Mouse (Mus musculus): ENCODE measurements at regions not wholly inside any gene's neighbourhood (a gene's known extent, or its start where the extent isn't known, plus 50 kb on each side); places are given as distances from the start of the nearest gene placed in this dataset.

- no peak for DNase-seq
These were observed 163.9 kb downstream of the Ptprc start for GRCm38 (mm10) chr1:138011581-138011980.

DNA sequence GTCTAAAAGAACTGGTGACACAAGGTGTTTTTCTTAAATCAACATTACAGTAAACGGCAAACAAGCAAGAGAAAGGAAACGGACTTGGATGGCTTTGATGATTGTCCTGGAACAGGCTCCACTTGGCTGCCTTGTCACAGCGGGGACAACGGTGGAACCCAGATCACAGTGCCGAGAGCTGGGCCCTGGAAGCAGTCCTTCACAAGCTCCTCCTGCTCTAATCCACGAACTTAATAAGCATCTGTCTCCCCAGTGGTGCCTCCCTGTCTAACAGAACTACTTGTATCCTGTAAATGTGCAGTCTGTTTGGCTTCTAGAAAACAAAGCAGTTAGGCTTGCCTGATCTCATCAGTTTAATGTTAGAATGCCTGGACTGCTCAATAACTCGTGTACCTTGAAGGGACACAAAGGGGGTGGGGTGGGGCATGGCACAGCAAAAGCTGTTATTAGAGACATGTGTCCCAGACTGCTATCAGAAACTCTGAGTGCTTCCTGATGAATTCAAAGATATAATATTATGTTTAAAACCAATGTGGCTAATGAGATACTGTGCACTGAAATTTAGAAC lies 164.5 kb downstream of the Ptprc start:
- no peak for DNase-seq

DNA sequence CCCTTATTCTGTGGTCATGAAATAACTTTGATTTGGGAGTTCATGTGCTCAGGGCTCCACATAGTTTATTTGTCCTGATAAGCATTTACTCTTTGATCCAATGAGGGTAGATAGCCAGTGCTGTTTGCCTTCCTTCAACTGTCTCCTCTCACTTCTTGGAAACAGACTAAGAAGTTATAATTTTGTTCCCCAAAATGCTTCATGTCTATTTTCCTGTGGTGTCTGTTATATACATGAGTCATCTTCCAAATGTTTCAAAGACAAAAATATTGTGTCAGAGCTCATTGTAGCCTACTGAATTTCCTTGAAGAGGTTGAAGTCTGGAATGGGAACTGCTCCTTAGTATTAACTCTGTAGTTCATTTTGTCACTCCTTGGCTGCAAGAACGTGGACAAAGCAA lies 168.7 kb downstream of the Ptprc start:
- no peak for DNase-seq

- DNase-seq: no peak
These were observed 171.2 kb downstream of the Ptprc start for GRCm38 (mm10) chr1:138004319-138004718.

DNA sequence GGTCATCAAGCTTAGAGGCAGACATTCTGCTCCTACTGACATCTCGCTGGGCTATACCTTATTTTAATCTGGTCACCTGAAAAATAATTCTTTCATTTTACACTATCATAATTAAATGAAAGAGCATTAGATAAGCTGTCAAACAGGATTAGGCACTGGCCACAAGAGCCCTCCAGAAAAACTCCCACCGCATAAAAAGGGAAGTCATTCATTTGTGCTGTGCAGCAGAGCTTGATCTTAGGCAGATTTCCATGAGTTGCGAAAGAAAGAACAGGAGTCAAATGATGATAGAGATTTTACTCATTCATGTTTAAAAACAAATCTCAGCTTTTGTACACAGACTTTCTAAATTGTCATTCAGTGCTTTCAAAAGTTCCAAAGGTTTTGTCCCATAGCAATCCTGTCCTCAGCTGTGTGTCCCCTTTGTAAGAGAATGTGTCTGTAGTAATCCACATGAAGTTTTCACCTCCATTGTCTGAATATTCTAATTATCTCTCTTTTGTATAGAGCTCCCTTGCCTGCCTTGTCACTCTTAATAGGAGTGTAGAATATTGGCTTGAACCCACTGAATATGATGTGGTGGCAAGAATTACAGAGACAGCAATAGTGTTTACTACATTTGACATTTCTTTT lies 176.1 kb downstream of the Ptprc start:
- no peak for DNase-seq

DNA sequence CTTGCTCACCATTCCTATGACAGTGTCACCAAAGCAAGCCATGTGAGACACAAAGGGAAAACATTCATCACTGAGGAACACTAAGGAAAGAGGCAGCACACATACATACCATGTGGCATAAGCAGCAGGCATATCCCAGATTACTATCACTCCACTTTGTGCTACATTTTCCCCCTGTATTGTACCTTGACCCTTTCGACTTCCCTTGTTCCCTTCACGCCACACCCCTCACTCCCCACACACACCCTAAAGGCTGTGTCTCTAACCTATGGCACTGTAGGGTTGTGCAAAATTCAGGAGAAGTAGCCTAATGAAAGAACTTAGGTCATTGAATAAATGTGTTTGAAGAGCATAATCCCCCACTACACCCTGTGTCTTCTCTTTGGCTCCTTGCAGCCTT lies 179.5 kb downstream of the Ptprc start:
- no peak for DNase-seq

DNA sequence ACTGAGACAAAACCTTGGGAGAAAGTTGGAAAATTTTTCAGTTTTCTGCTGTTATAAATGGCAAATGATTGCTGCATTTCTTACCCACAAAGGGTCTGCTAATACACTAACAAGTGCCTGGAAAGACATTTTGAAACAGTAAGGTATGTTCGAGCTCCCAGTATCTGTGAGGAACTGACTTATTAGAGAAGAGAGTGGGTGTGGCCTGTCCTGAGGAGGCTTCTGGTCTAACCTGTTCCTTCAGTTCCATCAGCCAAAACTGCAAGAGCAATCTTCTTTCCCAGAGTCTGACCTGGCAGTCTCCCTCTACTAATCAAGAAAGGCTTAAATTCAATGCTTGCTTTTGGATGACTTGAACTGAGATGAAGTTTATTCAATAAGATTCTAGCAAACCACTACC lies 183.6 kb downstream of the Ptprc start:
- no peak for DNase-seq

DNA sequence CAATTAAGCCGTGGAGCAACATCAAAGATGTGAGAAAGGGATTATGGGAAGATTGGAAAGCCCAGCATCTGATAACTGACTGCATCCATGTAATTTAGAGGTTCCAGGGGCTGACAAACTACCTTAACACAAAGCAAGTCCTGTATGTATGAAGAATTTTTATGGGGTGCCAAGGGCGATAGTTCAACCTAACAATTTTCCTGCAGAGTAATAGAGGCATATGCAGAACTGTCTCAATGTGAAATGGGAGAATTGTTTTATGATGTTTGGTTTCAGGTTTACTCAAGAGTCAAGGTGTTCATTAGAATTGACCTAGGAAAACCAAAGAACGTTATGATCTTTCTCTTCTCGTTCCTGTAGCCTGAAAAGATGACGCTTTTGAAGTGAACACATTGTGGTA lies 184.1 kb downstream of the Ptprc start:
- DNase-seq: no peak

DNA sequence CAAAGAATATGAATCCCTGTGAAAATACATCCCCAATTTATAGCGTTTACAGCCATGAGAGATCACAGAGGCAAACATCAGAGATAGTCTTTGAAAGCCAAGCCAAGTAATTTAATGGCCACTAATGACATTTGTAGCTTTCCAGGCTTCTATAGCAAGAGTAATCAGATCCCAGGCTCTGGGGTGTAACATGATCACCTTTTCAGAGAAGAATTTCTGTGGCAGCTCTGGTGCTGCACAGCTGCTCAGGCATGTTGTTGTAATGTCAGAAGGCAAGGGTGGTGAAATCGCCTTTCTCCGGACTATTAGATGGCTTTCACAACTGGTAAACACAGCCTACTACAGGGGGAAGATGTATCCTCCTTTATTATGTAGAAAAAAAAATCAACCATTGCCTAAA lies 202.1 kb downstream of the Ptprc start:
- no peak for DNase-seq

DNA sequence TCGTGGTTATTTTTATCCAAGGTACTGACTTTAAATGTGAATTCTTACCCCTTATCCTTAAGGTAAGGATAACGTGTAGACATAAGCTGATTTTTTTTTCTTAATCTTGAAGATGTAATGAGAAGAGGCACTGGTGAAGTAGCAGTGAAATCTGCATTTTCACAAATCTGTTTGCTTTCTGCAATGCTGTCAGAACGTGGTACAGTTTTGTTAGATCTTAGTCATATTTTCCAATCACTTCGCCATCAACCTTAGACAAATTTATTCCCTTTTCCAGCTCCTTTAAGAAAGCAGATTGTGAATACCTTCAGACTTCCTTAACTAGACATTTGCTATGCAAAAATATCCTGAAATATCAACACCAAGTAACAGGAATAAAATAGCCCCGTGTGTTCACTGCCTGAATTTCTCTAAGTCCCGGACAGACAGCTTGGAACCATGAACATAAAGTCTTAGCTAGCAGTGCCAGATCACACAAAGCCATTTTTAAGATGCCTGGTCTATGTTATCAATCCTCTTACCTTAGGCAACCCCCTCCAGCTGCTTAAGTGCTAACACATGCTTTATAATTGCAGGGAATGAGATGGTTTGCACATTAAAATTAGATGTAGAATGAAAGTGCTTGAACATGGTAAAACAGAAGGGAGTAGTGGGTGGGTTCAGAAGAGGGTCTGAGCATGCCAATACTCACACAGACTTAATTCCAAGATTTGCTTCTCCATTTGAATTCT lies 202.7 kb downstream of the Ptprc start:
- no peak for DNase-seq

- DNase-seq: no peak
These were observed 209.2 kb downstream of the Ptprc start for GRCm38 (mm10) chr1:137966151-137966836.

DNA sequence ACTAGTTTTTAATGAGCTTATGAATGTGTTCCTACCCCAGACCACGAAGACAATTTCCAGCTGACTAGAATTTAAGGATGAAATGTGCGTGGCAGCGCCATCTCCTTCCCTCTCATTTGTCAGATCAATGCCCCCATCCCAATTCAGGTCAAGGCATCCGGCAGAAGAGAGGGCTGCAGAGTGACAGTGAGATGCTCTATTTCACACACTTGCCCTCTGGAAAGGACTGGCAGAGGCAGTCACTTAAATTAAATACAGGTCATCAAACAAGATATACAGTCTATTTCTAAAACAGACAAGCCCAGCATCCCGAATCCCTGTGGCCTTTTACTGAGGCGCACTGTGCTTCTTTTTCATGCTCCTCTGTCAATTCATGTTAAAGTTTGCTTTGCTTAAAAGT lies 211.9 kb downstream of the Ptprc start:
- no peak for DNase-seq

- DNase-seq: no peak
These were observed 217.5 kb downstream of the Ptprc start for GRCm38 (mm10) chr1:137958040-137958439.

DNA sequence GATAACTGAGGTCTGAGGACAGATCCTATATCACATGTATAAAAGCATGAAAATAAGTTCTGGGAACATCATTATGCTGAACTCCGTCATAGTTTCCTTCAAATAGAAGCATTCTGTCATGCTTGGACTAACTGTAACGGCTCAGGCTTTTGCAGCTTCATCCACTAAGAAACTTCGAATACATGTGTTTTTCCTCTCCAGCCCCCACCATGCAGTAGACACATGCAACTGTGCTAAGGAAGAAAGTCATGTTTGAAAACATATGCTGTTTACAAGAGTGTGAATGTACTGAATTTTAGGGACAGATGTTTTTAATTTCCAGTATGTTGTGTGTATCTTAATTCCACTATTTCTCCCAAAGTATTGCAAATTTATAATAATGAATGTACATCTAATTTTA lies 219.5 kb downstream of the Ptprc start:
- DNase-seq: no peak

DNA sequence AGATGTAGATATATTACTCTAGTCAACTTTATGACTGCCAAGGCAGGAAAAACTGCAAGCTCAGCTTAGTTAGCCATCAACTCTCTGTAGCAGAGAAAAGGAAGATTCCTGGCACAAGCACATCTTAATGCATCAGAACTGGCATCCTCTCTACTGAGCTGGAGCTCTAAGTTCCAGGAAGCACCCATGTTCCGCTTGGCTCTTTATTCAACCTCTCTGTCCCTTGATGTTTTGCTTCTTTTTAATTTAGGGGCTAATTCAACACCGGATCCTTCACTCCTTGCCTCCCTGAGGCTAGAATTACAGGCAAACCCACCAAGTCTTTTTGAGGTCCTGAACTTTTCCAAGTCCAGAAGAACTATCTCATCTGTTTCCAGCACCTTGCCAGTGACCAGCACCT lies 220.4 kb downstream of the Ptprc start:
- no peak for DNase-seq

GRCm38 (mm10) chr1:137953369-137953768 lies 222.1 kb downstream of the Ptprc start:
- DNase-seq: no peak

DNA sequence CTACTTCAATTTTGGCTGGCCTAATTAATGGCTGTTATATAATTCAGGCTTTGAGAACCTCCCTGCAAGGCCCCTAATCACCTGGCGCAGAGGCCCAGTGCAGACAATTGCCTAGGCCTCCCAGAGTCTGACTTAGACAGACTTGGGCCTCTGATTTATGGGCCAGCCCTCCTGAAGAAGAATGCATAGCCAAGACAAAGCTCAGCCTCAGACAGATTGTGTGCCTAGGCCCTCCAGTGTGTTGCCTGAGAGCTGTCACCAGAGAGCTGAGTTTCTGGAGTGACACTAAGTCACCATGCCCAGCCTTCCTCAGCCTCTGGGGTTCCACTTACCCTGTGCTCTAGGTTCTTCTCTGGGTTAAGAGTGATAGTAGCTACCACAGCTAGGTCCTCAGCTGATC lies 222.7 kb downstream of the Ptprc start:
- no peak for DNase-seq

DNA sequence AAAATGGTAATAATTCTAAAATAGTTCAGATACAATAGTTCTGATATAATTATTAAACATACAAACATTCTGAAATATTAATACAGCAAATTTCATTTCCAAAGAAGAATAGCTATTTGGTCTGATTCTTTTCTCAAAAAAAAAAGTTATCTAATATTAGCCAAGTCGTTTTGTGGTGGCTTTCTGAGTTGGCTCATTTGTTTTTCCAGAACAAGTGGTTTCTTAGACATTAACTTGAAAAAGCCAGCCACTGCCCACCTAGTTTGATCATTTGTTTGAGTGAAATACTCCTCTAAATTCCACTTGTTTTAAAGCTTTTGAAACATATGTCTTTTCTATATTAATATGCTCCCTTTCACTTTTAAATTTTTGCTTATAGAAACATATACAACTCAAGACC lies 227.6 kb downstream of the Ptprc start:
- no peak for DNase-seq

GRCm38 (mm10) chr1:137941776-137942522 lies 233.6 kb downstream of the Ptprc start:
- no peak for DNase-seq

GRCm38 (mm10) chr1:137935746-137936145 lies 239.8 kb downstream of the Ptprc start:
- DNase-seq: no peak

GRCm38 (mm10) chr1:137929764-137930163 lies 245.7 kb downstream of the Ptprc start:
- no peak for DNase-seq

GRCm38 (mm10) chr1:137928522-137928921 lies 247.0 kb downstream of the Ptprc start:
- DNase-seq: peak; percentile 7 to 16

- peak; percentile 37 to 47 for DNase-seq
These were observed 247.6 kb downstream of the Ptprc start for GRCm38 (mm10) chr1:137927953-137928352.
